Mouse (Mus musculus): ENCODE measurements at regions not wholly inside any gene's neighbourhood (a gene's known extent, or its start where the extent isn't known, plus 50 kb on each side); places are given as distances from the start of the nearest gene placed in this dataset.
A peak's percentile ranks its signal among the peaks of the same experiment; 100 is the strongest.
"Not testable (repeated sequence)": the region's sequence is repeated elsewhere in the genome, so short reads cannot be mapped to it uniquely, and the experiment has no call there.

- peak; percentile 3 for DNase-seq
Observed at GRCm38 (mm10) chr19:27031030-27031700, 145.5 kb downstream of the Gm815 start.

- no peak for DNase-seq
Observed at GRCm38 (mm10) chr19:27032621-27033020, 146.9 kb downstream of the Gm815 start.

- no peak for DNase-seq
Observed at GRCm38 (mm10) chr19:27038298-27038697, 152.6 kb downstream of the Gm815 start.

- DNase-seq = no peak
Observed at GRCm38 (mm10) chr19:27040321-27041025, 154.8 kb downstream of the Gm815 start.

GRCm38 (mm10) chr19:27066449-27067181 is 149.7 kb upstream of the Vldlr start:
- peak; percentile 79 for DNase-seq

GRCm38 (mm10) chr19:27073281-27073680 is 143.0 kb upstream of the Vldlr start:
- no peak for DNase-seq

GRCm38 (mm10) chr19:27075019-27075418 is 141.3 kb upstream of the Vldlr start:
- no peak for DNase-seq

- DNase-seq = peak; percentile 12
Observed at GRCm38 (mm10) chr19:27076920-27077512, 139.3 kb upstream of the Vldlr start.

- no peak for DNase-seq
Observed at GRCm38 (mm10) chr19:27087344-27087743, 128.9 kb upstream of the Vldlr start.

GRCm38 (mm10) chr19:27087833-27088232 is 128.5 kb upstream of the Vldlr start:
- DNase-seq = no peak

- no peak for DNase-seq
Observed at GRCm38 (mm10) chr19:27089099-27089498, 127.2 kb upstream of the Vldlr start.

GRCm38 (mm10) chr19:27091603-27092002 is 124.7 kb upstream of the Vldlr start:
- DNase-seq = no peak

GRCm38 (mm10) chr19:27094777-27095478 is 121.4 kb upstream of the Vldlr start:
- DNase-seq = no peak

- no peak for DNase-seq
Observed at GRCm38 (mm10) chr19:27099921-27100320, 116.4 kb upstream of the Vldlr start.

- no peak for DNase-seq
Observed at GRCm38 (mm10) chr19:27110437-27110836, 105.8 kb upstream of the Vldlr start.

- no peak for DNase-seq
Observed at GRCm38 (mm10) chr19:27120876-27121275, 95.4 kb upstream of the Vldlr start.

- no peak for DNase-seq
Observed at GRCm38 (mm10) chr19:27122348-27122747, 93.9 kb upstream of the Vldlr start.

GRCm38 (mm10) chr19:27123334-27123733 is 93.0 kb upstream of the Vldlr start:
- DNase-seq = peak; percentile 85

- peak; percentile 16 for DNase-seq
Observed at GRCm38 (mm10) chr19:27123806-27124469, 92.3 kb upstream of the Vldlr start.

GRCm38 (mm10) chr19:27128501-27128900 is 87.8 kb upstream of the Vldlr start:
- DNase-seq = not testable (repeated sequence)

- peak; percentile 30 for DNase-seq
Observed at GRCm38 (mm10) chr19:27134360-27134759, 81.9 kb upstream of the Vldlr start.

GRCm38 (mm10) chr19:27140892-27141291 is 75.4 kb upstream of the Vldlr start:
- no peak for DNase-seq
